In the genomic region with DNA sequence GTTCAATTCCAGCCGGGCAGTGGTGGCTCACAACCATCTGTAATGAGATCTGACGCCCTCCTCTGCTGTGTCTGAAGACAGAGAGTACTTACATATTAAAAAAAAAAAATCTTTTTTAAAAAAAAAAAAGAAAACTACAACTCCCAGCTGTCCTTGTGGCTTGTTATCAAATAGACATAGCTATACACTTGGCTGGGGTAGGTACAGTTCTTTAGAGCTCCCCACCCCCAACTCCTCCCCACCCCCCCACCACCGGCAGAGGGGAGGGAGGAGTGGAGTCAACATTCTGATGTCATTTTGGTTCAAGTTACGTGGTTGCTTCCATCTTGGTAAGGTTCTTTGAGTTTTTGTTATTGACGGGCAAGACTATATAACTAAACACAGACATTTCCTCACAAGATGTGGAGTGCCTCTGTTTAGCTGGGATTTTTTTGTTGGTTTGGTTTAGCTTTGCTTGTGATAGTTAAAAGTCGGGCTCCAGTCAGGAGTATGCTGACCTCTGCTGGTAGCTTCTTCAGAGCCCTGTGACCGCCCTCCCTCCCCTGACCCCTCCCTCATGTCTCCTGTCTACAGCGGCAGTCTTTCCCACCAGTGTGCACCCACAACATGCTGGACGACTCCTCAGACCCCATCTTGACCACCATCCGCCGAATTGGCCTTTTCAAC, we compare ENCODE assay signal across 9 mouse cellular contexts. TPM values are rescaled to one million over a fixed set of nuclear protein-coding genes. Genes with fewer than 3 reads are reported as not detected.
DNase-seq lines count a peak whose midpoint lies in the region; ATAC-seq and TF ChIP-seq lines count a peak whose summit lies in the region.
"Had no signal": no experiment of that assay in that cellular context is flagged by ENCODE, and none has a peak within 500 bp of the region (broad histone marks: within the 10 kb centered on the region; RNA-seq: fewer than 3 reads in every experiment).

No protein-coding gene starts in this region.

- no peak overlapping the region for H3K4me2 ChIP-seq in intestine, postnatal 0 days (replicated peaks; ENCODE audit: low read depth)
- no peak overlapping the region for H3K4me2 ChIP-seq in forebrain, embryonic 12.5 days
- no peak overlapping the region for H3K4me2 ChIP-seq in forebrain, embryonic 14.5 days (ENCODE audit: low read length)
- H3K4me2 ChIP-seq: neural tube, embryonic 13.5 days had no signal

- no peak for ATAC-seq in intestine, postnatal 0 days
- ATAC-seq in forebrain, embryonic 12.5 days (ENCODE audit: low FRiP score) = no peak
- no peak for ATAC-seq in forebrain, embryonic 14.5 days

- peak; percentile 78 for TF ChIP-seq CTCF in intestine, postnatal 0 days (IDR thresholded peaks at IDR 0.05; ENCODE audit: low read depth)

- WGBS in intestine, postnatal 0 days = 44% methylated on average over 11 of the region's 11 CpGs
- 31% methylated on average over 11 of the region's 11 CpGs for WGBS in forebrain, embryonic 12.5 days
- 44% methylated on average over 11 of the region's 11 CpGs for WGBS in forebrain, embryonic 14.5 days

- H3K4me1 ChIP-seq in intestine, postnatal 0 days (replicated peaks; ENCODE audit: control insufficient read depth, insufficient read depth, low read length) = no peaks in the 10 kb centered on the region
- H3K4me1 ChIP-seq in forebrain, embryonic 12.5 days = peaks cover 2% of the 10 kb centered on the region; the same call in 1 of the 2 replicates
- H3K4me1 ChIP-seq in forebrain, embryonic 14.5 days (ENCODE audit: control insufficient read depth, insufficient read depth, low read length) = no peaks in the 10 kb centered on the region
- H3K4me1 ChIP-seq: neural tube, embryonic 13.5 days had no signal

- no peak overlapping the region for H3K9ac ChIP-seq in intestine, postnatal 0 days (ENCODE audit: low read depth, low read length)
- H3K9ac ChIP-seq in forebrain, embryonic 12.5 days = no peak overlapping the region
- no peak overlapping the region for H3K9ac ChIP-seq in forebrain, embryonic 14.5 days (ENCODE audit: low read length)
- H3K9ac ChIP-seq: neural tube, embryonic 13.5 days had no signal

- peak; percentile 50 for DNase-seq in left cerebral cortex, postnatal 4 days
- no peak for DNase-seq in left cerebral cortex, adult 9 months (ENCODE audit: low spot score in 2 of 2)
- DNase-seq in adipocyte (ENCODE audit: low spot score) = peak; percentile 33
- DNase-seq in lung, postnatal 36 days = peak; percentile 57
- no peak for DNase-seq in right cerebral cortex, adult 18-20 months
- no peak for DNase-seq in forebrain, embryonic 14.5 days (ENCODE audit: low spot score)

- no peaks in the 10 kb centered on the region for H3K9me3 ChIP-seq in intestine, postnatal 0 days (ENCODE audit: control insufficient read depth)
- H3K9me3 ChIP-seq in forebrain, embryonic 12.5 days = no peaks in the 10 kb centered on the region
- no peaks in the 10 kb centered on the region for H3K9me3 ChIP-seq in forebrain, embryonic 14.5 days (replicated peaks; ENCODE audit: control insufficient read depth, low read length)
- H3K9me3 ChIP-seq: neural tube, embryonic 13.5 days had no signal

- H3K36me3 ChIP-seq in intestine, postnatal 0 days (ENCODE audit: control insufficient read depth, insufficient read depth) = peaks cover 40% of the 10 kb centered on the region
- peaks cover 51% of the 10 kb centered on the region for H3K36me3 ChIP-seq in forebrain, embryonic 12.5 days (replicated peaks)
- peaks cover 48% of the 10 kb centered on the region for H3K36me3 ChIP-seq in forebrain, embryonic 14.5 days (ENCODE audit: control insufficient read depth, insufficient read depth, low read length)

- no peak overlapping the region for H3K27ac ChIP-seq in intestine, postnatal 0 days (ENCODE audit: low read depth, low read length)
- no peak overlapping the region for H3K27ac ChIP-seq in forebrain, embryonic 12.5 days
- H3K27ac ChIP-seq in forebrain, embryonic 14.5 days (ENCODE audit: low read depth, low read length) = no peak overlapping the region
- H3K27ac ChIP-seq: neural tube, embryonic 13.5 days had no signal

- H3K4me3 ChIP-seq in intestine, postnatal 0 days (ENCODE audit: low read depth, low read length) = no peak overlapping the region
- no peak overlapping the region for H3K4me3 ChIP-seq in forebrain, embryonic 12.5 days (replicated peaks)
- H3K4me3 ChIP-seq in forebrain, embryonic 14.5 days (ENCODE audit: low read depth, low read length) = no peak overlapping the region
- H3K4me3 ChIP-seq: neural tube, embryonic 13.5 days had no signal

- intact Hi-C loops in left cerebral cortex, postnatal 4 days (cut with DNase I) = no loop called here

- H3K27me3 ChIP-seq in intestine, postnatal 0 days (replicated peaks; ENCODE audit: control insufficient read depth, insufficient read depth, low read length) = no peaks in the 10 kb centered on the region
- no peaks in the 10 kb centered on the region for H3K27me3 ChIP-seq in forebrain, embryonic 12.5 days
- no peaks in the 10 kb centered on the region for H3K27me3 ChIP-seq in forebrain, embryonic 14.5 days (replicated peaks; ENCODE audit: control insufficient read depth, insufficient read depth, low read length)
- H3K27me3 ChIP-seq: neural tube, embryonic 13.5 days had no signal

RNA-seq across cellular contexts. Expression of a gene that starts 9.6 kb away (rescaled TPM):
- 10 to 100 TPM; 54.2 to 60.3 TPM for total RNA-seq in left cerebral cortex, postnatal 4 days (2021)
- 35.6 and 38.6 TPM in 2 replicates for polyA plus RNA-seq in intestine, postnatal 0 days (2015; fragmentation: Nextera tagmentation; extraction: Ambion mirVana)
- polyA plus RNA-seq in forebrain, embryonic 12.5 days (2016; fragmentation: Nextera tagmentation; extraction: Ambion mirVana) = 167 and 175 TPM in 2 replicates
- 144 and 153 TPM in 2 replicates for polyA plus RNA-seq in forebrain, embryonic 14.5 days (2014; fragmentation: Nextera tagmentation; extraction: Ambion mirVana)

RNA-seq across cellular contexts. Expression of a gene that starts 12.2 kb away (rescaled TPM):
- total RNA-seq in left cerebral cortex, postnatal 4 days (2021) = 100 to 1,000 TPM; 708 to 725 TPM
- polyA plus RNA-seq in intestine, postnatal 0 days (2015; fragmentation: Nextera tagmentation; extraction: Ambion mirVana) = 13,232 and 14,059 TPM in 2 replicates
- polyA plus RNA-seq in forebrain, embryonic 12.5 days (2016; fragmentation: Nextera tagmentation; extraction: Ambion mirVana) = 5,523 and 5,537 TPM in 2 replicates
- polyA plus RNA-seq in forebrain, embryonic 14.5 days (2014; fragmentation: Nextera tagmentation; extraction: Ambion mirVana) = 6,238 and 6,800 TPM in 2 replicates

RNA-seq across cellular contexts. Expression of a gene that starts 12.8 kb away (rescaled TPM):
- total RNA-seq in left cerebral cortex, postnatal 4 days (2021) = 10 to 100 TPM; 17.8 to 18.7 TPM
- 10.4 and 10.6 TPM in 2 replicates for polyA plus RNA-seq in intestine, postnatal 0 days (2015; fragmentation: Nextera tagmentation; extraction: Ambion mirVana)
- 28.7 and 30.7 TPM in 2 replicates for polyA plus RNA-seq in forebrain, embryonic 12.5 days (2016; fragmentation: Nextera tagmentation; extraction: Ambion mirVana)
- 13.4 and 15.5 TPM in 2 replicates for polyA plus RNA-seq in forebrain, embryonic 14.5 days (2014; fragmentation: Nextera tagmentation; extraction: Ambion mirVana)

RNA-seq across cellular contexts. Expression of a gene that starts 19.2 kb away (rescaled TPM):
- 100 to 1,000 TPM; 116 to 119 TPM for total RNA-seq in left cerebral cortex, postnatal 4 days (2021)
- 173 and 180 TPM in 2 replicates for polyA plus RNA-seq in intestine, postnatal 0 days (2015; fragmentation: Nextera tagmentation; extraction: Ambion mirVana)
- 240 and 256 TPM in 2 replicates for polyA plus RNA-seq in forebrain, embryonic 12.5 days (2016; fragmentation: Nextera tagmentation; extraction: Ambion mirVana)
- polyA plus RNA-seq in forebrain, embryonic 14.5 days (2014; fragmentation: Nextera tagmentation; extraction: Ambion mirVana) = 163 and 168 TPM in 2 replicates

RNA-seq across cellular contexts. Expression of a gene that starts 26.8 kb away (rescaled TPM):
- not detected for total RNA-seq in left cerebral cortex, postnatal 4 days (2021)
- polyA plus RNA-seq in intestine, postnatal 0 days (2015; fragmentation: Nextera tagmentation; extraction: Ambion mirVana) = not detected in 2 replicates
- 0.50 TPM in 1 of 2 replicates, not detected in the other for polyA plus RNA-seq in forebrain, embryonic 12.5 days (2016; fragmentation: Nextera tagmentation; extraction: Ambion mirVana)
- 0.46 TPM in 1 of 2 replicates, not detected in the other for polyA plus RNA-seq in forebrain, embryonic 14.5 days (2014; fragmentation: Nextera tagmentation; extraction: Ambion mirVana)
- polyA plus RNA-seq: neural tube, embryonic 13.5 days had no signal

Comparison
In these comparisons a context has a peak if more than half of its experiments do, and no peak if none do; other contexts are left out.
1. DNase-seq: peak in left cerebral cortex, postnatal 4 days (single experiment), adipocyte (single experiment) and lung, postnatal 36 days (single experiment); none in left cerebral cortex, adult 9 months (0 of 2), right cerebral cortex, adult 18-20 months (single experiment) and forebrain, embryonic 14.5 days (single experiment).